Mouse (Mus musculus): Measurements from ENCODE around the gene E2f2. TPM values are rescaled to one million over a fixed set of nuclear protein-coding genes. Genes with fewer than 3 reads are reported as not detected.
A peak's percentile ranks its signal among the peaks of the same experiment; 100 is the strongest.

E2f2 gene
- polyA plus RNA-seq, 1 experiment from 2014 or later: 10.0 TPM

- H3K4me1 ChIP-seq: peaks cover 66% of the 10 kb centered on the region
- peak overlapping the region; percentile 78 for H3K27ac ChIP-seq
- no peak overlapping the region for H3K9ac ChIP-seq
- WGBS: 44% methylated on average over 10 of the region's 10 CpGs
- H3K9me3 ChIP-seq: no peaks in the 10 kb centered on the region
- no peak for ATAC-seq (ENCODE audit: insufficient number of reproducible peaks, low FRiP score, low TSS enrichment, low read depth)
- no peak overlapping the region for H3K4me2 ChIP-seq
- no peak overlapping the region for H3K4me3 ChIP-seq
- no peaks in the 10 kb centered on the region for H3K27me3 ChIP-seq
- H3K36me3 ChIP-seq: peaks cover 5% of the 10 kb centered on the region; the same call in 1 of the 2 replicates
Observed at GRCm38 (mm10) chr4:136217063-136217462, 44.9 kb downstream of the E2f2 start.

- Histone ChIP-seq H3K36me3 (peaks cover 5% of the 10 kb centered on the region; the same call in 1 of the 2 replicates), H3K9ac (no peak overlapping the region; the same call in 1 of the 2 replicates), H3K4me3 (peak overlapping the region; percentile 15; the same call in 1 of the 2 replicates), H3K4me2 (peak overlapping the region; percentile 39), H3K4me1 (peaks cover 61% of the 10 kb centered on the region), H3K27ac (peak overlapping the region; percentile 91), H3K9me3 (no peaks in the 10 kb centered on the region), H3K27me3 (no peaks in the 10 kb centered on the region)
- WGBS: 8% methylated on average over 18 of the region's 18 CpGs
- ATAC-seq (ENCODE audit: insufficient number of reproducible peaks, low FRiP score, low TSS enrichment, low read depth): peak; percentile 87
Observed at GRCm38 (mm10) chr4:136218595-136219214, 46.5 kb downstream of the E2f2 start.

- H3K36me3 ChIP-seq: no peaks in the 10 kb centered on the region
- ATAC-seq (ENCODE audit: insufficient number of reproducible peaks, low FRiP score, low TSS enrichment, low read depth): no peak
- H3K27me3 ChIP-seq: no peaks in the 10 kb centered on the region
- H3K9me3 ChIP-seq: no peaks in the 10 kb centered on the region
- 0 out of 2 replicates have a peak overlapping the region, but pooled peaks have one; percentile 13 for H3K4me3 ChIP-seq
- 11% methylated on average over 17 of the region's 17 CpGs for WGBS
- H3K27ac ChIP-seq: peak overlapping the region; percentile 91
- no peak overlapping the region for H3K9ac ChIP-seq
- H3K4me2 ChIP-seq: peak overlapping the region; percentile 36
- H3K4me1 ChIP-seq: peaks cover 53% of the 10 kb centered on the region
Observed at GRCm38 (mm10) chr4:136220133-136220775, 48.1 kb downstream of the E2f2 start.

- H3K9me3 ChIP-seq: no peaks in the 10 kb centered on the region
- H3K4me1 ChIP-seq: peaks cover 28% of the 10 kb centered on the region
- H3K36me3 ChIP-seq: peaks cover 3% of the 10 kb centered on the region; the same call in 1 of the 2 replicates
- H3K4me3 ChIP-seq: no peak overlapping the region
- H3K4me2 ChIP-seq: no peak overlapping the region
- no peak overlapping the region for H3K9ac ChIP-seq
- no peaks in the 10 kb centered on the region for H3K27me3 ChIP-seq
- 71% methylated on average over 13 of the region's 13 CpGs for WGBS
- no peak overlapping the region for H3K27ac ChIP-seq
- ATAC-seq (ENCODE audit: insufficient number of reproducible peaks, low FRiP score, low TSS enrichment, low read depth): no peak
Observed at GRCm38 (mm10) chr4:136223549-136224239, 51.5 kb downstream of the E2f2 start.

- Histone ChIP-seq H3K36me3 (peaks cover 8% of the 10 kb centered on the region), H3K9ac (no peak overlapping the region), H3K27me3 (no peaks in the 10 kb centered on the region), H3K4me3 (no peak overlapping the region), H3K27ac (no peak overlapping the region), H3K4me2 (no peak overlapping the region), H3K9me3 (no peaks in the 10 kb centered on the region), H3K4me1 (peaks cover 23% of the 10 kb centered on the region)
- no peak for ATAC-seq (ENCODE audit: insufficient number of reproducible peaks, low FRiP score, low TSS enrichment, low read depth)
- WGBS: 63% methylated on average over 5 of the region's 5 CpGs
Observed at GRCm38 (mm10) chr4:136224240-136224559, 52.0 kb downstream of the E2f2 start.

- Histone ChIP-seq H3K27ac (no peak overlapping the region; the same call in 1 of the 2 replicates), H3K4me1 (peaks cover 18% of the 10 kb centered on the region), H3K36me3 (peaks cover 12% of the 10 kb centered on the region), H3K9me3 (no peaks in the 10 kb centered on the region), H3K27me3 (no peaks in the 10 kb centered on the region), H3K4me3 (no peak overlapping the region), H3K4me2 (no peak overlapping the region), H3K9ac (no peak overlapping the region)
- ATAC-seq (ENCODE audit: insufficient number of reproducible peaks, low FRiP score, low TSS enrichment, low read depth): no peak
- 82% methylated on average over 23 of the region's 23 CpGs for WGBS
Observed at GRCm38 (mm10) chr4:136224677-136225460, 52.7 kb downstream of the E2f2 start.

GRCm38 (mm10) chr4:136227408-136227807, 55.2 kb downstream of the E2f2 start:
- Histone ChIP-seq H3K4me2 (no peak overlapping the region), H3K27me3 (no peaks in the 10 kb centered on the region), H3K9ac (no peak overlapping the region), H3K4me1 (peaks cover 5% of the 10 kb centered on the region), H3K4me3 (no peak overlapping the region), H3K9me3 (no peaks in the 10 kb centered on the region), H3K36me3 (peaks cover 12% of the 10 kb centered on the region), H3K27ac (no peak overlapping the region)
- WGBS: 71% methylated on average over 7 of the region's 7 CpGs
- ATAC-seq (ENCODE audit: insufficient number of reproducible peaks, low FRiP score, low TSS enrichment, low read depth): no peak

- 0 out of 2 replicates have a peak, but pooled peaks have one; percentile 11 for ATAC-seq (ENCODE audit: insufficient number of reproducible peaks, low FRiP score, low TSS enrichment, low read depth)
- H3K4me3 ChIP-seq: no peak overlapping the region
- no peaks in the 10 kb centered on the region for H3K9me3 ChIP-seq
- peaks cover 4% of the 10 kb centered on the region for H3K4me1 ChIP-seq
- no peaks in the 10 kb centered on the region for H3K27me3 ChIP-seq
- 69% methylated on average over 5 of the region's 5 CpGs for WGBS
- H3K36me3 ChIP-seq: peaks cover 16% of the 10 kb centered on the region
- no peak overlapping the region for H3K27ac ChIP-seq
- H3K4me2 ChIP-seq: no peak overlapping the region
- no peak overlapping the region for H3K9ac ChIP-seq
Observed at GRCm38 (mm10) chr4:136228640-136229039, 56.4 kb downstream of the E2f2 start.

- no peak overlapping the region for H3K27ac ChIP-seq
- no peaks in the 10 kb centered on the region for H3K9me3 ChIP-seq
- 24% methylated on average over 13 of the region's 13 CpGs for WGBS
- no peak for ATAC-seq (ENCODE audit: insufficient number of reproducible peaks, low FRiP score, low TSS enrichment, low read depth)
- no peak overlapping the region for H3K4me3 ChIP-seq
- peak overlapping the region; percentile 24; the same call in 1 of the 2 replicates for H3K4me2 ChIP-seq
- no peak overlapping the region for H3K9ac ChIP-seq
- peaks cover 82% of the 10 kb centered on the region for H3K36me3 ChIP-seq
- peaks cover 14% of the 10 kb centered on the region; the same call in 1 of the 2 replicates for H3K4me1 ChIP-seq
- peaks cover 48% of the 10 kb centered on the region for H3K27me3 ChIP-seq
Observed at GRCm38 (mm10) chr4:136238669-136239068, 66.5 kb downstream of the E2f2 start.

- Histone ChIP-seq H3K27ac (no peak overlapping the region), H3K4me3 (no peak overlapping the region), H3K4me2 (no peak overlapping the region), H3K9me3 (no peaks in the 10 kb centered on the region), H3K4me1 (peaks cover 14% of the 10 kb centered on the region; the same call in 1 of the 2 replicates), H3K36me3 (peaks cover 82% of the 10 kb centered on the region), H3K27me3 (peaks cover 48% of the 10 kb centered on the region), H3K9ac (no peak overlapping the region)
- ATAC-seq (ENCODE audit: insufficient number of reproducible peaks, low FRiP score, low TSS enrichment, low read depth): no peak
- WGBS: 66% methylated on average over 9 of the region's 9 CpGs
Observed at GRCm38 (mm10) chr4:136239111-136239510, 66.9 kb downstream of the E2f2 start.

GRCm38 (mm10) chr4:136239622-136240021, 67.4 kb downstream of the E2f2 start:
- Histone ChIP-seq H3K27me3 (peaks cover 49% of the 10 kb centered on the region), H3K9ac (no peak overlapping the region), H3K9me3 (no peaks in the 10 kb centered on the region), H3K4me3 (no peak overlapping the region), H3K27ac (no peak overlapping the region), H3K4me2 (no peak overlapping the region), H3K4me1 (peaks cover 14% of the 10 kb centered on the region; the same call in 1 of the 2 replicates), H3K36me3 (peaks cover 82% of the 10 kb centered on the region)
- 25% methylated on average over 8 of the region's 8 CpGs for WGBS
- ATAC-seq (ENCODE audit: insufficient number of reproducible peaks, low FRiP score, low TSS enrichment, low read depth): no peak; the same call in 1 of the 2 replicates
